Mouse (Mus musculus): ENCODE results near the gene Zfp664.

Zfp664 gene

GRCm38 (mm10) chr5:124862013-124862866 lies at the start of gene Zfp664, which contains the start of gene Ccdc92:
TSS of gene Zfp664 (plus strand) at chr5:124862691.
TSS of gene Ccdc92 (minus strand) at chr5:124862424.
- in situ Hi-C loops (cut with MseI, MboI) = no loop called here

- in situ Hi-C loops (cut with MseI, MboI) = no loop called here
These were observed 47.7 kb upstream of the Zfp664 start for GRCm38 (mm10) chr5:124814797-124815196.

- in situ Hi-C loops (cut with MseI, MboI) = no loop called here
These were observed 45.4 kb upstream of the Zfp664 start for GRCm38 (mm10) chr5:124817050-124817449.

GRCm38 (mm10) chr5:124822128-124822894 lies 40.2 kb upstream of the Zfp664 start:
- in situ Hi-C loops (cut with MseI, MboI) = no loop called here

- in situ Hi-C loops (cut with MseI, MboI) = no loop called here
These were observed 32.2 kb upstream of the Zfp664 start for GRCm38 (mm10) chr5:124830331-124830730.

GRCm38 (mm10) chr5:124835218-124835617 lies 27.3 kb upstream of the Zfp664 start:
- in situ Hi-C loops (cut with MseI, MboI) = no loop called here

- in situ Hi-C loops (cut with MseI, MboI) = no loop called here
These were observed 26.4 kb upstream of the Zfp664 start for GRCm38 (mm10) chr5:124836075-124836474.

GRCm38 (mm10) chr5:124836621-124837020 lies 25.9 kb upstream of the Zfp664 start:
- in situ Hi-C loops (cut with MseI, MboI) = no loop called here

GRCm38 (mm10) chr5:124840202-124840601 lies 22.3 kb upstream of the Zfp664 start:
- in situ Hi-C loops (cut with MseI, MboI) = no loop called here

GRCm38 (mm10) chr5:124840669-124841068 lies 21.8 kb upstream of the Zfp664 start:
- in situ Hi-C loops (cut with MseI, MboI) = no loop called here

GRCm38 (mm10) chr5:124843386-124843785 lies 19.1 kb upstream of the Zfp664 start:
- in situ Hi-C loops (cut with MseI, MboI) = no loop called here

- in situ Hi-C loops (cut with MseI, MboI) = no loop called here
These were observed 17.6 kb upstream of the Zfp664 start for GRCm38 (mm10) chr5:124844929-124845328.

- in situ Hi-C loops (cut with MseI, MboI) = no loop called here
These were observed 15.5 kb upstream of the Zfp664 start for GRCm38 (mm10) chr5:124847014-124847413.

- in situ Hi-C loops (cut with MseI, MboI) = no loop called here
These were observed 13.5 kb upstream of the Zfp664 start for GRCm38 (mm10) chr5:124848994-124849393.

GRCm38 (mm10) chr5:124851572-124851971 lies 10.9 kb upstream of the Zfp664 start:
- in situ Hi-C loops (cut with MseI, MboI) = no loop called here

- in situ Hi-C loops (cut with MseI, MboI) = no loop called here
These were observed 10.2 kb upstream of the Zfp664 start for GRCm38 (mm10) chr5:124852294-124852693.

GRCm38 (mm10) chr5:124853079-124853478 lies 9.4 kb upstream of the Zfp664 start:
- in situ Hi-C loops (cut with MseI, MboI) = no loop called here

GRCm38 (mm10) chr5:124854202-124854601 lies 8.3 kb upstream of the Zfp664 start:
- in situ Hi-C loops (cut with MseI, MboI) = no loop called here

- in situ Hi-C loops (cut with MseI, MboI) = no loop called here
These were observed 2.5 kb upstream of the Zfp664 start for GRCm38 (mm10) chr5:124860013-124860412.

- in situ Hi-C loops (cut with MseI, MboI) = no loop called here
These were observed 1.0 kb upstream of the Zfp664 start for GRCm38 (mm10) chr5:124861463-124861862.

GRCm38 (mm10) chr5:124862871-124863741 lies 615 bp downstream of the Zfp664 start:
- in situ Hi-C loops (cut with MseI, MboI) = no loop called here

GRCm38 (mm10) chr5:124868981-124869380 lies 6.5 kb downstream of the Zfp664 start:
- in situ Hi-C loops (cut with MseI, MboI) = no loop called here

All from mouse trophoblast stem cell (cell line).